Mouse (Mus musculus) heart, postnatal 0 days (tissue): Measurements from ENCODE around the gene Plekha3. TPM values are rescaled to one million over a fixed set of nuclear protein-coding genes. Genes with fewer than 3 reads are reported as not detected.

Source experiments
- ATAC-seq: fragments of 200-750 bp; cut with Nextera tagmentation; 2 replicates; pipeline ENCODE4 v1.8.0; 2017; ENCODE audit warnings: low read depth, moderate number of reproducible peaks, moderate library complexity; ENCODE audit not compliant: insufficient read depth
- DNase-seq: peaks from one replicate; pipeline ENCODE4 v3.0.0-alpha.2; 2016; ENCODE audit warnings: low spot score
- H3K27ac ChIP-seq: fragments of 300-500 bp; sonication (generic); 2 replicates; pipeline ENCODE4 v1.5.1; 2014; ENCODE audit warnings: low read depth, mild to moderate bottlenecking
- H3K27me3 ChIP-seq: fragments of 300-500 bp; sonication (generic); 2 replicates; pipeline ENCODE4 v1.6.1; 2014; ENCODE audit warnings: low read length, mixed read lengths; ENCODE audit not compliant: control insufficient read depth, insufficient read depth
- H3K36me3 ChIP-seq: fragments of 300-500 bp; sonication (generic); replicated peaks from 2 replicates; pipeline ENCODE4 v1.6.1; 2014; ENCODE audit warnings: low read length, mixed read lengths; ENCODE audit not compliant: control insufficient read depth, insufficient read depth
- H3K4me1 ChIP-seq: fragments of 300-500 bp; sonication (generic); 2 replicates; pipeline ENCODE4 v1.6.1; 2014; ENCODE audit warnings: antibody characterized with exemption; ENCODE audit not compliant: control insufficient read depth, insufficient read depth
- H3K4me2 ChIP-seq: fragments of 300-500 bp; sonication (generic); 2 replicates; pipeline ENCODE4 v1.6.1; 2014; ENCODE audit warnings: low read depth, mild to moderate bottlenecking, low read length, moderate library complexity
- H3K4me3 ChIP-seq: fragments of 300-500 bp; sonication (generic); 2 replicates; pipeline ENCODE4 v1.5.1; 2014; ENCODE audit warnings: low read depth, low read length
- H3K9ac ChIP-seq: fragments of 300-500 bp; sonication (generic); replicated peaks from 2 replicates; pipeline ENCODE4 v1.6.1; 2014; ENCODE audit warnings: low read depth, low read length, mixed read lengths
- H3K9me3 ChIP-seq: fragments of 300-500 bp; sonication (generic); replicated peaks from 2 replicates; pipeline ENCODE4 v1.6.1; 2016; ENCODE audit warnings: low read length; ENCODE audit not compliant: control insufficient read depth
- CTCF ChIP-seq: IDR thresholded peaks from 2 replicates; pipeline ENCODE4 v1.5.1; 2016; ENCODE audit warnings: antibody characterized with exemption, control low read depth, low read depth
- EP300 ChIP-seq: IDR thresholded peaks from 2 replicates; pipeline ENCODE4 v1.6.1; 2016; ENCODE audit warnings: antibody characterized with exemption, low read depth
- WGBS: fragments of 180-500 bp; shearing (Covaris S2); extraction: QIAGEN DNeasy Blood & Tissue Kit; methylation state at CpG from one replicate; pipeline ENCODE4 v1.1.7; 2014; 5-methylcytosine and 5-hydroxymethylcytosine counted together
- polyA plus RNA-seq: library from polyadenylated mRNA; unstranded; fragments of >200 nt; fragmentation: Nextera tagmentation; extraction: Ambion mirVana; gene quantifications from 2 replicates; pipeline ENCODE4 v1.2.1, GENCODE M21; 2015
- total RNA-seq: library from RNA; depleted of rRNA; stranded (reverse); fragments of >200 nt; gene quantifications from 2 replicates; pipeline ENCODE4 v1.2.3, GENCODE M21; 2014; ENCODE audit warnings: low replicate concordance

Plekha3 gene
- total and polyA plus RNA-seq, 2 experiments from 2014 or later = 6.4 to 8.1 TPM

GRCm38 (mm10) chr2:76655982-76656381 lies 19.1 kb upstream of the Plekha3 start:
- ATAC-seq (no peak), DNase-seq (no peak)
- Histone ChIP-seq H3K9me3 (no peaks in the 10 kb centered on the region), H3K27me3 (no peaks in the 10 kb centered on the region), H3K9ac (no peak overlapping the region), H3K4me2 (no peak overlapping the region), H3K36me3 (no peaks in the 10 kb centered on the region), H3K4me1 (no peaks in the 10 kb centered on the region), H3K27ac (no peak overlapping the region), H3K4me3 (no peak overlapping the region)
- TF ChIP-seq CTCF (peak; percentile 30; the same call in 1 of the 2 replicates), EP300 (no peak)
- WGBS = 3% methylated on average over 1 of the region's 1 CpGs

- ATAC-seq = no peak
These were observed 16.5 kb upstream of the Plekha3 start for GRCm38 (mm10) chr2:76658551-76658950.

GRCm38 (mm10) chr2:76659419-76659818 lies 15.7 kb upstream of the Plekha3 start:
- H3K27ac ChIP-seq = no peak overlapping the region
- WGBS = 49% methylated on average over 6 of the region's 8 CpGs
- no peaks in the 10 kb centered on the region for H3K9me3 ChIP-seq
- H3K36me3 ChIP-seq = 0 out of 2 replicates have a peak, but pooled peaks cover 3% of the 10 kb centered on the region
- DNase-seq (no peak), ATAC-seq (no peak)
- H3K27me3 ChIP-seq = no peaks in the 10 kb centered on the region
- TF ChIP-seq CTCF = no peak
- TF ChIP-seq EP300 = no peak
- H3K9ac ChIP-seq = no peak overlapping the region
- H3K4me3 ChIP-seq = no peak overlapping the region
- no peak overlapping the region for H3K4me2 ChIP-seq
- H3K4me1 ChIP-seq = no peaks in the 10 kb centered on the region

More at GRCm38 (mm10) chr2:76658551-76658950, 16.5 kb upstream of the Plekha3 start:
- 73% methylated on average over 13 of the region's 13 CpGs for whole genome bisulfite sequencing
- H3K9me3 ChIP-seq = no peaks in the 10 kb centered on the region
- H3K9ac ChIP-seq = no peak overlapping the region
- H3K4me1 ChIP-seq = no peaks in the 10 kb centered on the region
- H3K27ac ChIP-seq = no peak overlapping the region
- no peaks in the 10 kb centered on the region for H3K27me3 ChIP-seq
- no peak overlapping the region for H3K4me2 ChIP-seq
- TF ChIP-seq CTCF (no peak), EP300 (no peak)
- DNase-seq = no peak
- H3K4me3 ChIP-seq = no peak overlapping the region
- H3K36me3 ChIP-seq = no peaks in the 10 kb centered on the region

DNA sequence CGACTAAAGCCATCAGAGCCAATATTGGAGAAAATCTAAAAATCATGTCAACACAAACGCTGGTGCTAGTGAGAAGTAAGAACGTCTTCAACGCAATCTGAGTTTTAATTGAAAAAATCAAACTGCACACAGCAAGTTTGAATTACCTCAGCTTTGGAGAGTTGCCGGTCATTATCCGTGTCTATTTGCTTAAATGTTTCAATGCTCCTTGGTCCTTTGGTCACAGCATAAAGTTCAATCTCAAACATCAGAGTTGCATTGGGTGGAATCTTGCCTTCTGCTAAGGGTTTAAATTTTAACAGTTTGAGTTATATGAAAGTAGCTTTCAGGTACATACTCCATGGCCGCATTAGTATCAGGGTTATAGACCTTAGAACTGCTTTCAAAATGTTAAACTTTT lies 9.6 kb upstream of the Plekha3 start:
- H3K4me2 ChIP-seq = no peak overlapping the region
- TF ChIP-seq EP300 = no peak
- TF ChIP-seq CTCF = no peak
- H3K9ac ChIP-seq = no peak overlapping the region
- H3K36me3 ChIP-seq = peaks cover 8% of the 10 kb centered on the region; the same call in 1 of the 2 replicates
- no peaks in the 10 kb centered on the region for H3K27me3 ChIP-seq
- H3K4me1 ChIP-seq = no peaks in the 10 kb centered on the region
- no peak overlapping the region for H3K27ac ChIP-seq
- WGBS = 89% methylated on average over 7 of the region's 7 CpGs
- DNase-seq (no peak), ATAC-seq (no peak)
- no peaks in the 10 kb centered on the region for H3K9me3 ChIP-seq
- H3K4me3 ChIP-seq = no peak overlapping the region

GRCm38 (mm10) chr2:76667200-76667599 lies 7.9 kb upstream of the Plekha3 start:
- 34% methylated on average over 5 of the region's 5 CpGs for WGBS

GRCm38 (mm10) chr2:76671641-76672040 lies 3.4 kb upstream of the Plekha3 start:
- WGBS = 72% methylated on average over 6 of the region's 6 CpGs
- Histone ChIP-seq H3K4me1 (peaks cover 13% of the 10 kb centered on the region; the same call in 1 of the 2 replicates), H3K9me3 (no peaks in the 10 kb centered on the region), H3K27ac (no peak overlapping the region), H3K27me3 (no peaks in the 10 kb centered on the region), H3K36me3 (no peaks in the 10 kb centered on the region), H3K4me3 (peak overlapping the region; percentile 52), H3K4me2 (peak overlapping the region; percentile 70), H3K9ac (peak overlapping the region; percentile 60; the same call in 1 of the 2 replicates)
- no peak for DNase-seq
- TF ChIP-seq EP300 = no peak
- TF ChIP-seq CTCF = no peak
- ATAC-seq = no peak

More at GRCm38 (mm10) chr2:76667200-76667599, 7.9 kb upstream of the Plekha3 start:
- H3K27me3 ChIP-seq = no peaks in the 10 kb centered on the region
- peaks cover 8% of the 10 kb centered on the region; the same call in 1 of the 2 replicates for H3K36me3 ChIP-seq
- ATAC-seq (no peak), DNase-seq (no peak)
- H3K4me2 ChIP-seq = no peak overlapping the region
- no peaks in the 10 kb centered on the region for H3K9me3 ChIP-seq
- TF ChIP-seq CTCF (no peak), EP300 (no peak)
- H3K27ac ChIP-seq = no peak overlapping the region
- H3K4me3 ChIP-seq = no peak overlapping the region
- no peaks in the 10 kb centered on the region for H3K4me1 ChIP-seq
- no peak overlapping the region for H3K9ac ChIP-seq
